Mouse (Mus musculus) cerebellum, adult 9-10 months (tissue): ENCODE measurements around the gene Srsf5.
"Not testable (repeated sequence)": the region's sequence is repeated elsewhere in the genome, so short reads cannot be mapped to it uniquely, and the experiment has no call there.

Source experiments
- DNase-seq: peaks from one replicate; pipeline ENCODE4 v3.0.0; 2022

The Srsf5 gene

DNA sequence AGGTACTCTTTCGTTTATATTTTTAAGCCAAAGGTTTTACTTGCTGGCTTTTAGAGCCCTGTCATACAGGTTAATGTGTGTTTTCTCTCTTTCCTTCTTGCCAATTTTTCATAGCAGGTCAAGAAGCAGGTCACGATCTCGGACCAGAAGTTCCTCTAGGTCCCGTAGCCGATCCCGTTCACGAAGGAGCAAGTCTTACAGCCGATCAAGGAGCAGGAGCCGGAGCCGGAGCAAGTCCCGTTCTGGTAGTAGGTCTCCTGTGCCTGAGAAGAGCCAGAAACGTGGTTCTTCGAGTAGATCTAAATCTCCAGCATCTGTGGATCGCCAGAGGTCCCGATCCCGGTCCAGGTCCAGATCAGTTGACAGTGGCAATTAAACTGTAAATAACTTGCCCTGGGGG is 4.3 kb downstream of the Srsf5 start:
- DNase-seq = not testable (repeated sequence)

DNA sequence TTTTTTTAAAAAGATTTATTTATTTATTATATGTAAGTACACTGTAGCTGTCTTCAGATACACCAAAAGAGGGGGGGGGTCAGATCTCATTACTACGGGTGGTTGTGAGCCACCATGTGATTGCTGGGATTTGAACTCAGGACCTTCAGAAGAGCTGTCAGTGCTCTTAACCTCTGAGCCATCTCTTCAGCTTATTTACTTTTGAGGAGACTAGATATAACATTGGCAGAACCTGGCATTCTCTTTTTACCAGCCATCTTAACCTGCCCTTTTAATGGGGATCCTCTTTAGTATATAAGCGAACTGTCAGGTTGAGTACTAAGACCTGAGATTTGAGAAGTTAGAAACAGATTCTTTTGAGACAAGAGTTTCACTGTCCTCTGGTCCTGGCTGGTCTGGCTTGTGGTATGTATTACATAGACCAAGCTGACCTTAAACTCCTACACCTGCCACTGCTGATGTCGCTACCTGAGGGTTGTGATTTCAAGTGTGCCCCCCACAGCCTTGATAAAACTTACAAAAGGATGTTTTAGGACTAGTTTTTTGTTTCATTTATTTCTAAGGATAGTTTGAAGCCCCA is 6.4 kb downstream of the Srsf5 start:
- no peak for DNase-seq

DNA sequence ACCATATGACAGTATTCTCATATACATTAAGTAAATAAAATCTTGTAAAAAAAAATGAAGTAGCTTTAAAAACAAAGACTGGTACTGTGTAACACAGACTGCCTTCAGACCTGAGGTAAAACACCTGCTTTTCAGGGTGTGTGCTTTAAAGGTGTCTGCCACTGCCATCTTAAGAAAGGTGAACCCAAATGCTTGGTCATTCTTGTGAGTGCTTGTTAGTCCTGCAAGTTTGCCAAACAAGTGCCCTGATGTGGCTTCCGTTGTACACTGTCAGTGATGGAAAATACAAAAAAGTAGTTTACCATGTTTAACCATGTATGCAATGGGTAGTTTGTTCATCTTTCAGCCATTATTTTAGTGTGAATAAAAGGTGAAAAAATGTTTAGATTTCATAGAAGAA is 7.2 kb downstream of the Srsf5 start:
- DNase-seq = no peak

DNA sequence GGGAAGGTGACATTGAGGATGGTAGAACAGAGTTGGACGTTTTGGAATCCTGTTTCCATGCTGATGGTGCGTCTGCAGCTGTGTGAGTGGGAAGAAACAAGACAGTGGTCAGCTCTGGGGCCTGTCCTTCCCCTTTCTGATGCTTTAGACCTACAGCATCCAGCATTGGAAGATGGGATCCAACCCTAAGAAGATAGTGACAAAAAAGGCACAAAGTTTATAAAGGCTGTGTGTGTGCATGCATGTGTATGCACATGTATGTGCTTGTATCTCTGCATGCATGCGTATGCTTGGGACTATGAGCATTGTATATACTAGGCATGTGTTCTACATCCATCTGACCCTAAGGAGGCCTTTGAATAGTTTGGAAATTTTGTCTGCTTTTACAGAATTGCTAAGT is 10.7 kb downstream of the Srsf5 start:
- no peak for DNase-seq

DNA sequence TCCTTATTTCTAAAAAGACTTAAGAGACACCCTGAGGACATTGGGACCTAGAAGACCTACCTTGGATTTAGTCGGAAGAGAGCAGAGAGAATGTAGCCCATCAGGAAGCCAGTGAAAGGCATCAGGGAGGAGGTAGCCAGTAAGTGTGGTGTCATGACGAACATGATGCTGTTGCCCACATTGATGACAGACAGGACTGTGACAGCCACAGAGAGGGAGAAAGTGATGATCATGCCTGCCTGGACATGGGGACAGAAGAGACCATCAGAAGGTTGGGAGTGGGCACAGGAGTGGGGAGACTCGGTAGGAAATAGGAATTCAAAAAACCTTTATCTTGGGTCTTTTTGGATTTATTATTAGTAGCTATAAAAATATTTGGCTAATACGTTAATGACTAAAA is 12.7 kb downstream of the Srsf5 start:
- no peak for DNase-seq

DNA sequence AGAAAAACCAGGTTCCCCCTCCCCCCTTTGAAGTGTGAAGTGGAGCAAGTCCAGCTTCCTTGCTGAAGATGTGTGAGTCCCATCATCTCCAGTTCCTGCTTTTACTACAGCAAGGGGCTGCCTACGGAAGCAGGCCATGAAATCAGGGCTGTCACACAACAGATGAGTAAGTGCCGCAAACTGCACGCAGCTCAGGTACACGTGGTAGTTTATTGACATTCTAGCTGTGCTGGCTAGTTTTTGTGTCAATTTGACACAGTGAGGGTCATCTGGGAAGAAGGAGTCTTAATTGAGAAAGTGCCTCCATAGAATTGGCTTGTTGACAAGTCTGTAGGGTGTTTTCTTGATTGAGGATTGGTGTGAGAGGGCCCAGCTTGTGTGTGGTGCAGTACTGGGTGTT is 17.3 kb downstream of the Srsf5 start:
- DNase-seq = no peak

DNA sequence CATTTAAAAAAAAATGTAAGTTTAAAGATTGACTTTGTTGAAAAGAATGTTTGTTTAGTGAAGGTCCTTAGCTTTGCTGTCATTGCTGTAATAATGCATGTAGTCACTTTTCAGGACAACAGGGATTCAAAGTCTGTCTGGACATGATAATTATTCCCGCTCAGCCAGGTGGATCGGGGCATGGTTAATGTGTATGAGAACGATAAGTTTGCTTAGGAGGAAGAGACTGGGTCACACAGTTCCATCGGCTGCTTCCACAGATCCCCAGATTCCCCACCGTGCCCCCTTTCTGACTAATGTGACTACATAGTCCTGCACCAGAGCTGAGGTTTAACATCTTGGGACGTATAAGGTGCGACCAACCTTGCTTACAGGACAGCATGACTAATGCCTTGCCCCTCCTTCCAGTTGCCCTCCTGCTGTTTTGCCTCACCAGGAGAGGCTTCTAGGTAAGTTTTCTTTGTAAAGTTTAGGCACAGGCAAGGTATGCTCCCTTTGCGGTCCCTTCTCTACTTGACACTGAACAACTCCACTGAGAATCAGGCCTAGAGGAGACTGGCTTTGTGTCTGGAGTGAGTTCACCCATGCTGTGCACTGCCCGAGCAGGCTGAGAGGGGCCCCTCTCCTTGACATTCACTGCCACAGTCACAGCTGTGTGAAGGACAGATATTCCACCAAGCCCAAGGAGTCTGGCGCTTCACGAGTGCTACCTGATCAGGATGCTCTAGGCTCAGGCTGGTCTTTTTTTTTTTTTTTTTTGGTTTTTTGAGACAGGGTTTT is 20.9 kb downstream of the Srsf5 start:
- DNase-seq = no peak

DNA sequence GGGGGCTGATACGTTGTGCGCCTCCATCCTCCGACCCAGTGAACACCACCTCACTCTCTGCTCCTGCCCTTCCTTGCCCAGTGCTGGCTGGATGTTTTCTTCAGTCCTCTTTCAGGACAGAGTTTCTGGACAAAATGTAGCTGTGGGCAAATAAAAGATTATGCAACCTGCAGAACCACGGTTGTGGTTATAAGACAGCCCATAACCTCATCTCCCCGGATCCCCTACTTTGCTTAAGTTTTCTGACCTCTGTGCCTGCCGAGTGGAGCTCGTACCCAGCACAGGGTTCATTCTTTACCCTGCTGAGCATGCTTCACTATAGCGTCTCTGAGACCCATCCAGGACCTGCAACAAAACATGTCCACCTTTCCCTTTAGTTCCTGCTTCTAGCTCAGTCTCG is 22.6 kb downstream of the Srsf5 start:
- no peak for DNase-seq

DNA sequence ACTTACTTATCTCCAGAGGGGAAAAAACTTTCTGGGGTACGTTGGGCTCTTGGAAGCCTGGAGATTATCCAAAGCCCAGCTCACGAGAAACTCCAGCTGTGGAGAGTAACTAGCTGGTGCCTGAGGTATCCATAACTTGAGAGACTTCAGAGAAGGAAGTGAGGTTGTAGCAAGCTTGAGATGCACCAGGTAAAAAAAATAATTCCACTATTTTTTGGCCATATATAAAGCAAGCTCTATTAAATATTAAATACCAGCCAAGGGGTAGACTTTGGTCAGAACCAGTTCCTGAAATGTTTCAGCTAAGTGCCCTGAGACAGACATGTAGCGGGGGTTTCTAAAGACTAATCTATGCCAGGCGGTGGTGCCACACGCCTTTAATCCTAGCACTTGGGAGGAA is 23.3 kb downstream of the Srsf5 start, which contains the start of gene Slc10a1:
Gene Slc10a1, minus strand, starts transcription at position 101 of the 400 bp plus-strand sequence.
- no peak for DNase-seq

DNA sequence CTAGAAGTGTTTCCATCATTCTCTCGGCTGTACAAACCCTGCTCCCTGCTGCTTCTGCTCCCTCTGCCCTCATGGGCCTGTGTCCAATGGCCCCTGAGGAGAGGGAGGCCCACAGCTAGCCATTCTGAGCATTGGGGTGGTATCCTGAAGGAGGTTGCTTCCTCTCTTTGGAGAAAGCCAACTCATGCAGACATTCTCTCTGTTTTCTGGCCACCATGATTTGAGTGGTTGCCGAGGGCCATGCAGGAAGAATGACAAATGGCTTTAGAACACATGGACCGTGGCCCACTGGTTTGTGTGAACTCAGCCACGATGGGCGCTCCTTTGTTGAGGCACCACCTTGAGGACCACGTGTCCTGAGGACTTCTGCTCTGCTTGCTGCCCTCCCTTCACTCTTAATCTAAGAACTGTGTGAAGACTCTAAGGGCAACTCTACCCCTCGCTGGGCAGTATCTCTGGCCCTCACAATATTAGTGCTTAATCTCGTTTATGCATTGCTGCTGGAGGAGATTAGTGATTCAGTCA is 24.9 kb downstream of the Srsf5 start:
- no peak for DNase-seq

DNA sequence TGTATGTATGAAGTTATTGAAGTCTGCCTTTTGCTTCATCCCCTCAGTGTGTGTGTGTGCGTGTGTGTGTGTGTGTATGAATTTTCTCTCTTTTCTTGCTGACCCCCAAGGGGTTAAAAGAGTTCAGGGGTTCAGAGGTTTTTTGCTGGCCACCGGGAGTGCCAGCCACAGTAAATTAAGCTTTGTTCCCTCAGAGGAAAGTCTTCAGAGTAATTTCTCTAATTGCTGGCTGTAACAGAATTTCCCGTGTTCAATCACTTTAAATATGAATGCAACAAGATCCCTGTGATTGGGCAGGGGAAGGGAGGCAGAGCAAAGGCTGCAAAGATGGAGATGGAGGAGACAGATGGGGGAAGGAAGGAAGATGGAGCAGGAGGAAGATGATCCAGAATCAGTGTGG is 26.5 kb downstream of the Srsf5 start:
- no peak for DNase-seq

DNA sequence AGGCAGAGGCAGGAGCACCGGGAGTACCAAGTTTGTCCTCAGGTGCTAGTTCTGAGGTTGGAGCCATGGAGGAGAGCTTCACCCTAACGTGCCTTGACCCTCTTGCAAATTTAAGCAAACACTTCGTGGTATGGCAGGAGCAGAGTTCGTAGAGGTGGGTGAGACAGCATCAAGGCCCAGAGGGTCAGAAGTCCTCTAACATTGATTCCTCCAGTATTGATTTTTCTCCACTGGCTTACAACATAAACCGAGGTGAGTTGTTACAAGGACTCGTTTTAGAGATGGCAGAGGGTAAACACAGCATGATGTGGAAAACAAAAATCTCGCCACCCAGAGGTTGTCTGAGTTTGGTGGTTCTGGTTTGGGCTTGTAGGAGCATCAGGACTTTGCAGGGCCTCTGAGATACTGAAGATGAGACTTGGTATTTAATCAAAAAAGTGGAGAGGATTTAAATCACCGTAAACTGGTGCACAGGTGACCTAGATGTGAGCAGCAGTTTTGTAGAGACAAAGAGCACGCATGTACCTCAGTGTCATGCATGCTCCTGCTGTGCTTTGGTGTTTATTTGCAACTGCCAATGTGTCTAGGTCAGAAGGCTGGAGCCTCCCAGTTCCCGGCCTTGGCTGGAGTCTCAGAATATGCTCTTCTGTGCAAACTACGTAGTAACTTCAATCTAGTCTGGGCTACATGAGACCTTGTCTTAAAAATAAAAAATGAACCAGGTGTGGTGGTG is 30.8 kb downstream of the Srsf5 start:
- DNase-seq = no peak

DNA sequence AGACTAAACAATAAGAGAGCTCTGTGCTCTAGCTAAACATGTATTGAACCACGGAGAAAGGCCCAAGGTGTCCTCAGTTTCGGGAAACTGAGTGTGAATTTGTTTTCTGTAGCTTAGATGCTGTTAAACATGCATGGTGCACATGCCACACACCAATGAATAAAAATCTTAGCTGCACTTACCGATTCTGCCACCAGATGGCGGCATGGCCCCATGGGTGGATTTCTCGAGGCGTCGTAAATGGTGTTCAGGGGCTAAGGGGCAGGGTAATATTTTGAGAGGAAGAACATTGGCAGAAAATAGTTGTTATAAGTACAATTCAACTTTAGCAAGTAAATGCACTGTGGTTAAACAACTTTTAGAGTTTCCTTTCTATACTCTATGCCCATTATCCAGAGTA is 37.0 kb downstream of the Srsf5 start:
- DNase-seq = peak; percentile 78

DNA sequence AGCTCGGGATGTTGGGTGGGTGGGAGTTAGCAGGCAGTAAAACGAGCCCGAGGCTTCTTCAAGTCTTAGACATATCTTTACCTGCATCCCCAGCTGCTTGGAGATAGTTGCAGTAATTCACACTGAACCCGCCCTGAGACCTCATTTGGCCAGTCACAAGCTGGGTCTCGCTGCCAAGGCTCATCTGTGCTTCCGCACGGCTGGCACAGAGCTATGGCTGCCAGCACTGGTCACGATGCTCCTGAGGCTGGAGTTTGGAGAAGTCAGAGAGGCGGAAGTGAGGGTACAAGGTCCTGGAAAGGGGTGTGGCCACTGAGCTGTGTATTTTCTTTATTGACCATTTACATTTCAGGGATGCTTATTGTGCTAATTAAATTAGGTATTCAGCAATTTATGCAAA is 38.4 kb downstream of the Srsf5 start:
- peak; percentile 24 for DNase-seq

DNA sequence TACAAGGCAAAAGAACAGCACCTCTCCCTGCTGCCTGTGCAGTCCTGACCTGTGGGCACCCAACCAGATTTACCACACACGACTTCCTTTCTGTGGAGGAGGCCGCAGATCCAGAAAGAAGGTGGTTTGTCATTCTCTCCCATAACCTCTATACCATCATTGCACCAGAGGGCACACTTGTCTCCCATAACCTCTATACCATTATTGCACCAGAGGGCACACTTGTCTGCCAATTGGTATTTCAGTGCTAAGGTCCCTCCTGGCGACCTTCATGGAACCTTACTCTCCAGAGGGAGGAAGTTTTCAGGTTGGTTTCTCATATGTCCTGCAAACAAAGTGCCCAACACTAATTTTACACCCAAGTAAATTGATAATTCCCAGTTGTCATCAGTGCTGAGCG is 41.3 kb downstream of the Srsf5 start:
- no peak for DNase-seq

DNA sequence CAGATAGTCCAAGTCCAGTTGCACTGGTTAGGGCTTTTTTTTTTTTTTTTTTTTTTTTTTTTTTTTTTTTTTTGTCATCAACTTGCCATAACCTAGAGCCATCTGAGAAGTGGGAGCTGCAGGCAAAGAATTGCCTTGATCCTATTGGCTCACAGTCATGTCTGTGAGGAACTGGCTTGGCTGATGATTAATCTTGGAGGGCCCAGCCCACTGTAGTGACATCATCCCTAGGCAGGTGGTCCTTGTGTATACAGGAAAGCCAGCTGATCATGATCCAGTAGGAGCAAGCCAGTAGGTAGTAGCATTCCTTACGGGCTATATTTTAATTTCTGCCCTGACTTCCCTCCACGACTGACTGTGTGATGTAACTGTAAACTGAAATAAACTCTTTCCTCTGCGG is 43.0 kb downstream of the Srsf5 start:
- DNase-seq = no peak

DNA sequence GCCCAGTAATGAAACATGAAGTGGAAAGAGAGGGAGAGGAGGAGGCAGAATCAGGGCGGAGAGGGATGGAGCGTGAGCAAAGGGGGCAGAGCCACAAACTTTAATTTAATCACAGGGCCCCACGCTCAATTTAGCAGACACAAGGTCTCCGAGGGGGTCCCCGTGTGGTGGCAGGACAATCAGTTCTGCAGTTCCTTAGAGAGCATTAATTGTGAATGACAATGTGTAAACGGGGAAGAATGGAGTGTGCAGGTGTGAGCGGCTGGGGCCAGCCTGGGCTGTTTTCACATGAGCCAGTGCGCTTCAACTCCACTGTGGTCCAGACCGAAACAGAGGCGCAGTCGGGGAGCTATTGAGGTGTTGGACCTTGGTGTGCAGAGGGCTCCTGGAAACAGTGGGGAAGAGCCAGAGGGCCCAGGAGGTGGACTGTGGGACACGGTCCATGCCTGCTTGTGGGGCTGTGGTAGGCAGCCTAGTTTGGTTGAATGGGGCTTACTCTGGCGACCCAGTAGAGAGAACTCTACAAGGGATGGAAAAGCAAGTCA is 45.7 kb downstream of the Srsf5 start:
- DNase-seq = no peak

DNA sequence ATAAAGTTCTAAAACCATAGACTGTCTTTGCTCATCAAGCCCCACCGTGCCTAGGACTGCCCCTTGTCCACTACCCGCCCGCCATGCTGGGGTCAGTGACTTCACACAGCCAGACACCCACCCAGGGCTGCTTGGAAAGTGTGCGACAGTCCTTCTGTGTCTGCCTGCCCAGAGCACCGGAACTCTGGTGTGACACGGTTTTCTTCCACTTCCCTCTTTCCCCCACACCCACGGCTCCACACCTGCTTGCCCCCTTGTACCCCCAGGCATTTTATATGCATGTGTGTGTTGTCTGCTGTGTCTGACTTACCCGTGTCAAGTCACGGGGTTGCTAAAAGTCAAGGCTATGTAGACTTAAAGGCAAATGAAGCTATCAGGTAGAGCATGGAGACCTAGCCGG is 46.5 kb downstream of the Srsf5 start:
- no peak for DNase-seq

DNA sequence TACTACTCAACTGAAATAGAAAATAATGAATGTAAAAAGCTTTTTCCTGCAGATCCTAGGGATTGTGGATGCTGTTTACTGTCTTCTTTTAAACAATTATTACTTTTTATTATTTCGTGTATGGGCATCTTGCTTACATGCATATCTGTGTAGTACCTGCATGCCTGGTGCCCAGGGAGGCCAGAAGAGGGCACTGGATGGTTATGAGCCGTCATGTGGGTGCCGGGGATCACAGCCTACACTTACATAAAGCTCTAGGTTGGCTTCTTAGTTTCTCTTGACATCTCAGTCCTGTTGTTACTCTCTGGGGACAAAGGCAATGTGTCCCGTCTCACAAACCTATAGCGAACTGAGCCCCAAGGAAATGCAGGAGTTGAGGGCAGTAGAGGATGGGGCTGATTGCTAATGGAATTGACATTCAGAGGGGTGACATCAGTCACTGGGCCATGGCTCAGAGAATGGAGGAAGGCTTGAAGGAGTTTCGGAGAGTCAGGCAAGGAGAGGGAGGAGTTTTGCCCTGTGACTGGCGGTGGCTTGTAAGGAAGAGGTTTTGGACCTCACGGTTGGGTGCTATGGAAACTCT is 47.3 kb downstream of the Srsf5 start:
- no peak for DNase-seq

DNA sequence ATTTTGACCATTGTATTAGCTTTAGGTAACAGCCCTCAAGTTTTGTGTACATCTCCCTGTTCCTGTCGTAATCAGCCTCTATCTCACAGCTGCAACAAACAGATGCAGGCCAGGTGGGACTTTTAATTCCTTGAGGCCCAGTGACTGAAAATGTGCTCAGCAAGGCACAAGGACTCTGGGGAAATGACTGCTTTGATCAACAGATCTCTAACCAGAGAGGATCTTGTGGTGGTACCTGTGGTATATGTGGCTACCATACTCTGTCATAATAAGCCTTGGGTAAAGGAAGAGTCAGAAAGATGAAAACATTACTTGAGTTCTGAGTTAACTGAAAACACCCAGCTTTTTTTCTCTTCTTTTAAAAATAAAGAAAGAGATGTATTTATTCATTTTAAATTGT is 48.5 kb downstream of the Srsf5 start:
- no peak for DNase-seq

DNA sequence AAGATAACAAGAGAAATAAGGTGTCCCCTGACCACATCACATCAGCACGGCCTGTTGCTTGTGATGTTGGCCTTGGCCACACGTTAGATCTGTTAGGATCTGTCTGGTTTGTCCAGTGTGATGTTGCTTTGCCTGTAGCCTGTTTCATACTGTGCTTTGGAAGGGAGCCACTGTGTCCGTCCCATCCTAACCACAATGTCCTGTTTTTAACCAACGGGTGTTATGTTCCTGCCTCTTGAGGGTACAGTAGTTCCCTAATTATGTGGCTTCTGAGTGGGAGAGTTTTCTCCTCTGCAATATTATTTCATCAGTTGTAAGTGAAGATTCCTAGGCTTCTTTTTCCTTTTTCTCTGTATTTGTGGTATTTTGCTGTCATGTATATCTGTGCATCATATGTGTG is 50.0 kb downstream of the Srsf5 start:
- no peak for DNase-seq

DNA sequence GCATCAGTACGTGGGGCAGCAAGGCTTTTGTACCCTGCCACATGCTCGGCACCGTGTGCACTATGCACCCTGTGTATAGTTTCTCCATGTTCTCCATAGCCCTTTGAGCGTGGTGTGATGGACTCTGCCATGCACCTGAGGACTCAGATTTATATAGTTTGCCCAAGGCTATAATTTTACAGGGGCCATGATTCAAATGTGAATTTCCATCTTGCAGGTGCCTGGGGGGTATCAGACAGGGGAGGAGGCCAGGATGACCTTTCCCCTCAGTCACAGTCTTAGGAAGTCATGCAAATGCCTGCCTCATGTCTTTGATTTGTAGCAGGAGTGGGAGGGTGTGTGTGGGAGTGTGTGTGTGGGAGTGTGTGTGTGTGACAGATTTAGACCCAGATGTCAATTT is 52.3 kb downstream of the Srsf5 start:
- DNase-seq = no peak

DNA sequence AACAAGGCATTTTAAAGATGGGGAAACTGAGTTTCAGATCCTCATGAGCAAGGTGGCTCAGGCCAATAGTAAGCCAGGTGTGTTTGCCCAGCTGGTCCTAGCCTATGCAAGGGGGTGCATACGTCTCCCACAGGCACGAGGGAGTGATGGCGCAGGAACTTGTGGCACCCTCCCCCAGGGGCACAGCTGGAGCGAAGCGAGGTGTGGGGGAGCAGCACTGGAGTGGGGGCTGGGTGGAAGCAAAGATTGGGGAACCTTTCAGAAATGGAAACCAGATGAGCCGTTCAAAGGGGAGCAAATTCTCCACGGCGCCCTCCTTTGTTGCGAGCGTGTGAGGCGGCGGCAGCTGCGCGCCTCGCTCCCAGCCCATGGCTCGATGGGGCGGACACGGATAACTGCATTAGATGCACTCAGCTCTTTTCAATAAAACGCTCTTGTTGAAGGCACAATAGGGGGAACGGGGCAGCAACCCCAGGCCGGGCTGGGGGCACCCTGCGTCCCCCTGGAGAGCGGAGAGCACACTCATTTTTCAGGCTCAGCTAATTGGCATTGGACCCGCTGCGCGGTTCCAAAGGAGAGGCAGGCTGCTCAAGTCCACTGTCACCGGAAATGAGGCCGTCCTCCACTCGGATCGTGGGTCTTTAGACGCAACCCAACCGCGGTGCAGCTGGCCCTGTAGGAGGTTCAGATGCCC is 53.4 kb downstream of the Srsf5 start:
- DNase-seq = no peak
